Mouse (Mus musculus): Measurements from ENCODE around the gene Slc39a11.

DNA sequence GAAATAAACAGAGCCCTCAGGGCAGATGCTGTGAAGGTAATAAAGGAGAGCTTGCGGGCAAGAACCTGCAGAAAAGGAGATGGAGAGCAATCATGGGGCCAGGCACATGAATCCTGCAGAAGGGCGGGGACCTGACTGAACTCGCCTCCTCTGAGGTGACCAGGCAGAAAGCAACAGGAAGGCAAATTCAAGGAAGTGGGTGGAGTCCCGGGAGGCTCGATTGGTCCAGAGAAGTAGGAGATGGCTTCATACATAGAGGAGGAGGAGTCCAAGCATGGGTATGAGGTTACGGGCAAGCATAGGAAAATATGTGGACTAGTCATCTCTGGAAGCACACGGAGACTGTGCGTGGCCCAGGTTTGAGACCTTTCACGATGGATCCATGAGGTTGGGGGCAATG, 212.5 kb downstream of the Slc39a11 start:
- TF ChIP-seq CTCF (IDR thresholded peaks at IDR 0.05; ENCODE audit: low read depth) (no peak), EP300 (IDR thresholded peaks at IDR 0.05; ENCODE audit: low read depth) (no peak)
